Mouse (Mus musculus): Measurements from ENCODE around the gene Mxd1. TPM values are rescaled to one million over a fixed set of nuclear protein-coding genes. Genes with fewer than 3 reads are reported as not detected.

Gene Mxd1
- polyA plus RNA-seq, 1 experiment: 413 TPM

- Histone ChIP-seq H3K27me3 (ENCODE audit: control insufficient read depth, insufficient read depth, low read length) (no peaks in the 10 kb centered on the region), H3K36me3 (ENCODE audit: control insufficient read depth, insufficient read depth, low read length) (no peaks in the 10 kb centered on the region), H3K4me3 (ENCODE audit: low read depth, low read length) (no peak overlapping the region), H3K4me1 (ENCODE audit: control insufficient read depth, insufficient read depth, insufficient read length, low read length) (peaks cover 12% of the 10 kb centered on the region), H3K27ac (ENCODE audit: insufficient read depth, low read depth, low read length) (no peak overlapping the region)
- TF ChIP-seq CTCF (IDR thresholded peaks at IDR 0.05; ENCODE audit: extremely low read depth, insufficient read length, insufficient replicate concordance, low read depth, low read length) (no peak), POLR2A (IDR thresholded peaks at IDR 0.05; ENCODE audit: low read depth, low read length) (no peak)
- 76% methylated on average over 18 of the region's 18 CpGs for WGBS
These were observed 44.6 kb downstream of the Mxd1 start for GRCm38 (mm10) chr6:86624074-86625030.

- no peak for TF ChIP-seq CTCF (IDR thresholded peaks at IDR 0.05; ENCODE audit: extremely low read depth, insufficient read length, insufficient replicate concordance, low read depth, low read length)
- TF ChIP-seq POLR2A (IDR thresholded peaks at IDR 0.05; ENCODE audit: low read depth, low read length): no peak
- Histone ChIP-seq H3K4me3 (ENCODE audit: low read depth, low read length) (no peak overlapping the region), H3K4me1 (ENCODE audit: control insufficient read depth, insufficient read depth, insufficient read length, low read length) (peaks cover 12% of the 10 kb centered on the region), H3K27ac (ENCODE audit: insufficient read depth, low read depth, low read length) (no peak overlapping the region), H3K27me3 (ENCODE audit: control insufficient read depth, insufficient read depth, low read length) (no peaks in the 10 kb centered on the region), H3K36me3 (ENCODE audit: control insufficient read depth, insufficient read depth, low read length) (no peaks in the 10 kb centered on the region)
- WGBS: 88% methylated on average over 4 of the region's 4 CpGs
These were observed 45.8 kb downstream of the Mxd1 start for GRCm38 (mm10) chr6:86623201-86623600.

GRCm38 (mm10) chr6:86615301-86615700 is 53.7 kb downstream of the Mxd1 start:
- H3K4me1 ChIP-seq (ENCODE audit: control insufficient read depth, insufficient read depth, insufficient read length, low read length): peaks cover 6% of the 10 kb centered on the region; the same call in 1 of the 2 replicates
- no peak overlapping the region for H3K27ac ChIP-seq (ENCODE audit: insufficient read depth, low read depth, low read length)
- TF ChIP-seq POLR2A (IDR thresholded peaks at IDR 0.05; ENCODE audit: low read depth, low read length) (no peak), CTCF (IDR thresholded peaks at IDR 0.05; ENCODE audit: extremely low read depth, insufficient read length, insufficient replicate concordance, low read depth, low read length) (no peak)
- H3K27me3 ChIP-seq (ENCODE audit: control insufficient read depth, insufficient read depth, low read length): no peaks in the 10 kb centered on the region
- no peaks in the 10 kb centered on the region for H3K36me3 ChIP-seq (ENCODE audit: control insufficient read depth, insufficient read depth, low read length)
- no peak overlapping the region for H3K4me3 ChIP-seq (ENCODE audit: low read depth, low read length)
- WGBS: 56% methylated on average over 4 of the region's 4 CpGs

- Histone ChIP-seq H3K4me3 (ENCODE audit: low read depth, low read length) (no peak overlapping the region), H3K4me1 (ENCODE audit: control insufficient read depth, insufficient read depth, insufficient read length, low read length) (peaks cover 44% of the 10 kb centered on the region), H3K27me3 (ENCODE audit: control insufficient read depth, insufficient read depth, low read length) (no peaks in the 10 kb centered on the region), H3K27ac (ENCODE audit: insufficient read depth, low read depth, low read length) (peak overlapping the region; percentile 32; the same call in 1 of the 2 replicates), H3K36me3 (ENCODE audit: control insufficient read depth, insufficient read depth, low read length) (no peaks in the 10 kb centered on the region)
- no peak for TF ChIP-seq POLR2A (IDR thresholded peaks at IDR 0.05; ENCODE audit: low read depth, low read length)
- no peak for TF ChIP-seq CTCF (IDR thresholded peaks at IDR 0.05; ENCODE audit: extremely low read depth, insufficient read length, insufficient replicate concordance, low read depth, low read length)
- WGBS: 31% methylated on average over 5 of the region's 5 CpGs
These were observed 58.2 kb downstream of the Mxd1 start for GRCm38 (mm10) chr6:86610714-86611113.

GRCm38 (mm10) chr6:86609235-86609634 is 59.7 kb downstream of the Mxd1 start:
- no peaks in the 10 kb centered on the region for H3K36me3 ChIP-seq (ENCODE audit: control insufficient read depth, insufficient read depth, low read length)

GRCm38 (mm10) chr6:86607471-86607870 is 61.5 kb downstream of the Mxd1 start:
- Histone ChIP-seq H3K27me3 (ENCODE audit: control insufficient read depth, insufficient read depth, low read length) (no peaks in the 10 kb centered on the region), H3K27ac (ENCODE audit: insufficient read depth, low read depth, low read length) (peak overlapping the region; percentile 76), H3K4me3 (ENCODE audit: low read depth, low read length) (no peak overlapping the region), H3K4me1 (ENCODE audit: control insufficient read depth, insufficient read depth, insufficient read length, low read length) (peaks cover 51% of the 10 kb centered on the region), H3K36me3 (ENCODE audit: control insufficient read depth, insufficient read depth, low read length) (no peaks in the 10 kb centered on the region)
- TF ChIP-seq CTCF (IDR thresholded peaks at IDR 0.05; ENCODE audit: extremely low read depth, insufficient read length, insufficient replicate concordance, low read depth, low read length) (no peak), POLR2A (IDR thresholded peaks at IDR 0.05; ENCODE audit: low read depth, low read length) (no peak)
- WGBS: 40% methylated on average over 6 of the region's 6 CpGs

More at GRCm38 (mm10) chr6:86609235-86609634, 59.7 kb downstream of the Mxd1 start:
- Histone ChIP-seq H3K27ac (ENCODE audit: insufficient read depth, low read depth, low read length) (peak overlapping the region; percentile 63; the same call in 1 of the 2 replicates), H3K4me1 (ENCODE audit: control insufficient read depth, insufficient read depth, insufficient read length, low read length) (peaks cover 51% of the 10 kb centered on the region), H3K4me3 (ENCODE audit: low read depth, low read length) (no peak overlapping the region), H3K27me3 (ENCODE audit: control insufficient read depth, insufficient read depth, low read length) (no peaks in the 10 kb centered on the region)
- 77% methylated on average over 6 of the region's 6 CpGs for WGBS
- TF ChIP-seq CTCF (IDR thresholded peaks at IDR 0.05; ENCODE audit: extremely low read depth, insufficient read length, insufficient replicate concordance, low read depth, low read length) (no peak), POLR2A (IDR thresholded peaks at IDR 0.05; ENCODE audit: low read depth, low read length) (no peak)

GRCm38 (mm10) chr6:86606289-86606688 is 62.7 kb downstream of the Mxd1 start:
- no peak for TF ChIP-seq CTCF (IDR thresholded peaks at IDR 0.05; ENCODE audit: extremely low read depth, insufficient read length, insufficient replicate concordance, low read depth, low read length)
- TF ChIP-seq POLR2A (IDR thresholded peaks at IDR 0.05; ENCODE audit: low read depth, low read length): no peak
- 81% methylated on average over 4 of the region's 4 CpGs for whole genome bisulfite sequencing
- H3K36me3 ChIP-seq (ENCODE audit: control insufficient read depth, insufficient read depth, low read length): no peaks in the 10 kb centered on the region
- no peak overlapping the region for H3K4me3 ChIP-seq (ENCODE audit: low read depth, low read length)
- peak overlapping the region; percentile 88 for H3K27ac ChIP-seq (ENCODE audit: insufficient read depth, low read depth, low read length)
- H3K4me1 ChIP-seq (ENCODE audit: control insufficient read depth, insufficient read depth, insufficient read length, low read length): peaks cover 53% of the 10 kb centered on the region
- H3K27me3 ChIP-seq (ENCODE audit: control insufficient read depth, insufficient read depth, low read length): no peaks in the 10 kb centered on the region

Data from small intestine, adult 2 months (tissue).